Mouse (Mus musculus) erythroblast, adult 5-6 weeks (primary cell): ENCODE results near the gene Mindy3. TPM values are rescaled to one million over a fixed set of nuclear protein-coding genes. Genes with fewer than 3 reads are reported as not detected.
"Not testable (repeated sequence)": the region's sequence is repeated elsewhere in the genome, so short reads cannot be mapped to it uniquely, and the experiment has no call there.

Source experiments
- ATAC-seq: replicated peaks from 2 replicates; pipeline ENCODE4 v1.8.0; 2016; ENCODE audit warnings: moderate number of reproducible peaks, mild to moderate bottlenecking, moderate TSS enrichment, inconsistent platforms; ENCODE audit not compliant: poor library complexity, low FRiP score, severe bottlenecking
- total RNA-seq, 2 experiments: library from RNA; stranded (forward) in 1 of 2; stranded (reverse) in 1 of 2; fragments of 150-400 nt in 1 of 2; fragments of 200-764, 138-1000 nt in 1 of 2; gene quantifications; 2 replicates each; pipeline versions ENCODE4 v1.2.3 to v1.2.4; 2015 to 2017; ENCODE audit warnings: low replicate concordance in 2 of 2

Mindy3 gene
- total RNA-seq (2015; ENCODE audit: low replicate concordance) (7.3 and 20.2 TPM in 2 replicates), total RNA-seq (2017; ENCODE audit: low replicate concordance) (13.5 and 13.9 TPM in 2 replicates)

GRCm38 (mm10) chr2:12419262-12419655, at the start of gene Mindy3:
Gene Mindy3, minus strand, starts transcription at chr2:12419470.
- ATAC-seq: peak; percentile 97

DNA sequence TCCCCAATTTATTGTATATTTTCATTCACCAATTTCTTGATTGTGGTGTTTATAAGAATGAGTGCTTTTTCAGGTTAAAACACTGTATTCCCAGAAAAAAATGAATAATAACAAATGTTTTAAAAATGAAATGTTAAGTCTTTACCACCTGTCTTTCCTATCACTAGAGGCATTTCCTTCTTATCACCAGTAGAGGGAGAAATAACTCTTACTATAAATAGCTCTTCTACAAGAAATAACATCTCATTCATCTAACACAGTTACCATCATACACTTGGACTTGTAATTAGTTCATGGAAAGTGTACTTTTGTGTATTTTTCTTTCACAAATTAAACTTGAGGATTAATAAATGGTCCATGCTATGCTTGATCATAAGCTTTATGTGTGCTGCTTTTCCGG, 40.5 kb upstream of the Mindy3 start:
- ATAC-seq: no peak

DNA sequence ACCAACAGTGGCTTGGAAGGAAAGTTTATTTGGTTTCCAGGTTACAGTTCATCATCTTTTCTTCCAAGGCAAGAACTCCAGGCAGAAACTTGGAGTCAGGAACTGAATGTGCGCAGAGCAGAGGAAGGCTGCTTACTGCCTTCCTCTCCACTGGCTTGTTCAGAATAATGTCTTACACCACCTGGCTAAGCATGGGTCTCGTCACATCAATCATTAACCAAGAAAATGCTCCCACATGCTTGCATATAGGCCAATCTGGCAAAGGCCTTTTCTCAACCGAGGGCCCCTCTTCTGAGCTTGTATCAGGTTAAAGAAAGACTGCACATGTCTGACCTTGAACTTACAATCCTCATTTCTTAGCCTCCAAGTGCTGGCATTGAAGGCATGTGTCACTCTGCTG, 30.8 kb upstream of the Mindy3 start:
- no peak for ATAC-seq

DNA sequence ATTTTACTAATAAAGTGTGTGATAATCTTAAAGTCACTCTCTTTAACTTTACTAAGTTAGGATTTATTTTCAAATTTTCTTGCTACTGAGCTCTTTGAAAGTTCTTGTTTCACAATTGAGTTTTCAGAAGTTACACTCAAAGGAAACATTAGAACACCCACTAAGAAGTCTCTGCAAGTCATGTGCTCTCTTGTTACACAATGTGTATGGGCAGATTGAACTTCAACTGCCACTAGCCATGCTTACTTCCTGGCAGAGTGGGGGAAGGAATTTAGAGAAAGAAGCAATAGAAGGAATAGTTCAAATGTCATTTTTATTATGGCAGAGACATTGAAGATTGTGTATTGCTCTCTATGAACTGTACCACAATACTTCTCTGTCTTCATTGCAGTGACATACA, 20.9 kb upstream of the Mindy3 start:
- ATAC-seq: no peak

GRCm38 (mm10) chr2:12439543-12439942, 20.3 kb upstream of the Mindy3 start:
- no peak for ATAC-seq

DNA sequence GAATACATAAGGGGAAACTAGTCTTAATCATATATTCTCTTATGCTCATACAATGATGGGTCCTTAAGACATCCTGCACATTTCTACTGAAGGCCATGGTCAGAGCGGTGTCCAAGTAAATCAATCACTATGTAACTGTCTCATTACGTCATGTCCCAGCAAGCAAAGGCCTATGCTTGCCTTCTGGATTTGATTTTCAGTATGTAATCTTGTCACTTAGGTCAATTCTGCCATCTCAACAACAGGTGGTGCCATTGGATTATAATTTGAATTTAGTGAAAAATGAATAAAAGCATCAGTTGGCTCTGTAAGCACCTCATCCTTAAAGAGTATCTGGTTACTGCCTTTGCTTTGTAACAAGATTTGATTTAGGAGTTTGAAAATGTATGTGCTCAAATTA, 18.9 kb upstream of the Mindy3 start:
- no peak for ATAC-seq

DNA sequence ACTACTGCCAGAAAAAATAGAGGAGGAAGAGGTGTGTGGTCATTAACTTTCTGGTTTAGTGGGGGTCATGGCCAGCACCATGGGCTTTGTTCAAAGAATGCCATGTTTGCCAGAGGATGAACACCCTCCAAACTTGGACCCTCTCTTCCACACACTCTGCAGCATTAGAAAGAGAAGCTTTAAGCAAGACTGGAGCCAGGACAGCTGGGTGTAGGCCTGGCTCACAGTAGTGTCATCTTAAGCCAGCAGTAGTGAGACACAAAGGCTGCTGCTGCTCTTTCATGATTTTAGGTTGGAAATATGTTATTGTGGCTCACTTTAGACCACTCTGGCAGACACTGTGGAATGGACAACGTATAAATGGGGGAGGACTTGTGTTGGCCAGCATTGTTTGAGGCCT, 12.8 kb upstream of the Mindy3 start:
- no peak for ATAC-seq

DNA sequence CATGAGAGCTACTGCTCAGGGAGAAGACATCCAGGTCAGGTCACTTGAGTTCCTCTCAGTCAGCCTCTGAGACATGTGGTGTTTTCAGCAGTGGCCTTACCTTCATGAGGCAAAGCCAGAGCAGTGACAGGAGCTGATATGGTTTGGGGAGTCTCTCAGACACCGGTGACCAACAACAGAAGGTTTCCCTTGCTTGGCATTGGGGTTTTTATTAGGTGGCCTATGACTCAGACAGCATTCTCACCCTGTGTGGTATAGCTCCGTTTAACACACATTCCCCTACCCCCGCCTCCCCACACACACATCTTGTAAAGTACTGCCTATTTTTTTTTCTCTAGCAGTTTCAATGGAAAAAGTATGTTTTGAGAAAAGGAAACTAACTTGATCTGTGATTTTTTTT, 5.1 kb upstream of the Mindy3 start:
- ATAC-seq: no peak

DNA sequence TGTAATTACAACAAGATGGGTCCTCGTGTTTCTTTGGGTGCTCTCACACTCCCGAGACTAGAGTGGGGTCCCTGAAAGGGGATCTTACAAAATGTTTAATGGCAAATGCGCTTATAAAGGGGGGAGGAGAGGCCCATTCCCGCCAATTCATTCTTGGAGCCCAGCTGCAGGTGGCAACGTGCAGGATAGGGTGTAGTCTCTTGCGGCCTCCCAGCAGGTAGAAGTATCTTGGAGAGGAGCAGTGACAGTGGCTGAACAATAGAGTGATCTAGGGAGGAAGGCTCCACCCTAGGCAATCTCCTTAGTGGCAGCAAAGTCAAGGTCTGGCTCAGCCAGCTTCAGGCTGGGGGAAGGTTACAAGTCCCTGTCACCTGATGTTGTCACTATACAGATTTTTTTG, 4.2 kb upstream of the Mindy3 start:
- not testable (repeated sequence) for ATAC-seq

DNA sequence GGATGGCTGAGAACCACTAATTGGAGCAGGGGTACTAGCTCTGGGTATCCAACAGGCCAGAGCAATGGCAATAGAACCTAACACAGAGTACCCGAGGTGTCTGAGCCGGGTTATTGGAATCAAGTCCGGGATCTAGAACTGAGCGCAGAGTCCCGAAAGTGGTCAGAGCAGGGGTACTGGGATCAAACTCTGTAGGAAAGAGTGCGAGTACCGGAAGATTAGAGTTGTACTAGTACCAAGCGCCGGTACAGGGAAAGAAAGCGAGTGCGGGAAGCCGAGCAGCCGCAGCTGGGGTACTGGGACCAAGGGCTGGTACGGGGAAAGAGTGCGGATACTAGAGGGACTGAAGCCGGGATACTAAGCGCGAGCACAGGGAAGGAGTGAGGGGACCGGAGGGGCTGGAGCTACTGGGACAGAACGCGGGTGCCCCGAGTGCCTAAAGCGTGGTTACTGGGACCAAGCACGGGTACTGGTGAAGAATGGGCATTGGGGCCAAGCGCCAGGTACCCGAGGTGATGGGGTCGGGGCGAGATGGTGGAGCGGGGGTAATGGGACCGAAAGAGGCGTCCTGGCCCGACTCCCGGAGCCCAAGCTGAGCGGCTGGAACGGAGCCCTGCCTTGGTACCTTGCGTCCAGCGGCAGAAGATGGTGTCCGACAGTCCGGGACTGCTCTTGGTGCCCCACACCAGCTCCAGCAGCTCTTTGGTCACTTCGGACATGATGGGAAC, 572 bp downstream of the Mindy3 start:
- peak; percentile 78 for ATAC-seq

DNA sequence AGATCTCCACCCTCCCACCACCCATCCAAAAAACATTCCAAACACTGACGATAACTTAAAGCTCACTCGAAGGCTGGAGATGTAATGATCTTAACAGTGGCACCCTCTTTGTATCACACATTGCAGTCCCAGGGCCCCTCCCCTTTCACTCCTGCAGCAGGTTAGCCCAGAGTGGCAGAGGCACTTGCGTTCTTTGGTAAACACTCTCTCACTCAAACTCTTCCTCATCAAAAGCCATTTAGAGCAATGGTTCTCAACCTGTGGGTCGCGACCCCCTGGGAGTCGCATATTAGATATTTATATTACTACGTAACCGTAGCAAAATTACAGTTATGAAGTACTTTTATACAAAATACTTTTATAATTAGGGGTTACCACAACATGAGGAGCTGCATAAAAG, 1.1 kb downstream of the Mindy3 start:
- ATAC-seq: no peak

DNA sequence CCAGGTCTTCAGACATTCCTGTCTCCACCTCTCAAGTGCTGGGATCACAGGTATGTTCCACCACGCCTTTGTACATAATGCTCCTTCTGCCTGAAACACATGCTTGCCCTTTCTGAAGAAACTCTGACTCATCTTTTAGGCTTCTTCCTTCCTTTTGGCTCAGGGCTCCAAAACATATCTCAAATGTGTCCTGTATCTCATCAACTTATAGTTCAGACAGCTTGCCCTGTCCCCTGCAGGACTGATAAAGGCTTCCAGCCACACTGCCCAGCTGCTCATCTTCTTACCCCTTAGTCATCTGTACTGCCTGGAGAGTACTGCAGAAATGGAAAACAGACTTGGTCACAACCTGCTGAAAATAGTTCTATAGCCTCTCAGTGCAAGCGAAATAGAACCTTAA, 7.0 kb downstream of the Mindy3 start:
- no peak for ATAC-seq

DNA sequence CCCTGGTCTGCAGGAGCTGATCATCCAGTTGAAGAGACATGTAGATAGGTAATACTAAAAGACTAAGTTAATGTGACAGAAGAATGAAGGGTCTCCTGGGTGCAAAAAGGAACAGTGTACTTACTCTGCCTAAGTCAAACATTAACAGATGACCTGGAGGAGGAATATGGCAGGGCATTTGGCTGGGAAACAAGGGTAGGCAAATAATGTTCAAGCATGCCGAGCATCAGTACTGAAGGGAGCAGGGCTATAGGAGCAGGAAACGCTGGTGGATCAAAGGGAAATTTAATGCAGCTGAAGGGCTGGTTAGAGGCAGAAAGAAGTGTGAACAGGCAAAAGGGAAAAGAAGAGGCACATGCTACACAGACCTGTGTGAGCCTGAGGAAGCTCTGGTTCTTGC, 8.1 kb downstream of the Mindy3 start:
- ATAC-seq: no peak

GRCm38 (mm10) chr2:12406737-12407136, 12.5 kb downstream of the Mindy3 start:
- no peak for ATAC-seq

- ATAC-seq: no peak
These were observed 16.8 kb downstream of the Mindy3 start for GRCm38 (mm10) chr2:12402469-12402868.

DNA sequence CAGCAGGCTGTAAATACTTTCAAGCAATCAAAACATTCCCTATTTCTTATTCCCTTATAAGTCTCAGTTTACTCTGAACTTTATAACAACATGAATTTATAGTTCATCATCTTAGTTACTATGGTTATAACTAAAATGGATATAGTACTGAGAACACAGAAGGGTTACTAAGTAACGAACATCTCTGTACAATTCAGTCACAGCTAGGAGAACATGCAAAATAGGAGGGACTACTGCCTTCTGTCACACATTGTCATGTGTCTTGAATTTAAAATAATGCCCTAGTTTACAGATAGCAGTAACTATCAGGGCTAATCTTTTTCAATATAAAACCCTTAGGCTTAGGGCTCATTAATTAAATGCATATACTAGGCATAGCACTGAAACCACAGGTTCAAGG, 18.1 kb downstream of the Mindy3 start:
- no peak for ATAC-seq

DNA sequence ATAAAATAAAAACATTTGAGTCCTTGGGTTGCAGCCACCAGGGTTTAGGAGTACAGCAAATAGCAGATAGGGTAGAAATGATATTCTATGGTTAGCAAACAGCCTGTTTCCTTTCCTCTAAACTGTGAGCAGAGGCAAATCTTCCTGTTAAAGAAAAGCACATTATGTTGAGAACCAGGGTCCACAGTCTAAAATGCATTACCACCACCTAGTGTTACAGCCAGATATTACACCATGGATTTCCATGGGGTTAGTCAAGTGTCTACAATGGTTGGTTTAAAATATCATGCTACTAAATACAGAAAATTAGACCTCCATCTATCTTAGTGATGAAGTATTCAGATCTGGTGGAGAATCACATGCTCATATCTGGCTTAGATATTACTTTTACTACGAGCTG, 30.2 kb downstream of the Mindy3 start:
- ATAC-seq: 0 out of 2 replicates have a peak, but pooled peaks have one; percentile 64

GRCm38 (mm10) chr2:12388569-12388968, 30.7 kb downstream of the Mindy3 start:
- no peak for ATAC-seq

GRCm38 (mm10) chr2:12384389-12384788, 34.9 kb downstream of the Mindy3 start:
- no peak for ATAC-seq

DNA sequence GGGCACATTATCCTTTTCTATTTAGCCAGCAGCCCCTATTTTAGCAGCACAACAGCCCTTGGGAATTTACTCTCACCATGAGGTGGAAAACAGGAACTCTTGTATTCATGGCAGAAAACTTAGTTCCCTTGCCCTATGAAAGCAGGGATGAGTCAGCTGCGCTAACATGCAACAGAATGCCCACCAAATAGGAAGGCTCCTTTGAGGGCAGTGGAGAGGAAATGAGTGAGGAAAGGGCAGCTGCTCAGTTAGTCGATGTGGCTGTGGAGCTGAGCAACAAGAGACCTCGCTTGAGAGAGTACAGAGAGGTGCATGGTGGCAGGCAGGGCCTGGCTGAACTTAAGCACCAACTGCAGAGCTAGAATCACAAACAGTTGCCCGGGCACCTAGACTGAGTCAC, 36.6 kb downstream of the Mindy3 start:
- ATAC-seq: no peak

- no peak for ATAC-seq
These were observed 39.0 kb downstream of the Mindy3 start for GRCm38 (mm10) chr2:12380233-12380632.

- no peak for ATAC-seq
These were observed 40.7 kb downstream of the Mindy3 start for GRCm38 (mm10) chr2:12378591-12378990.
